35 mouse cellular contexts compared by ENCODE assay signal in genomic region chr10:79645711-79646110, GRCm38 (mm10). TPM values are rescaled to one million over a fixed set of nuclear protein-coding genes. Genes with fewer than 3 reads are reported as not detected.
DNase-seq lines count a peak whose midpoint lies in the region; ATAC-seq lines count a peak whose summit lies in the region.
"Had no signal": no experiment of that assay in that cellular context is flagged by ENCODE, and none has a peak within 500 bp of the region (broad histone marks: within the 10 kb centered on the region; RNA-seq: fewer than 3 reads in every experiment).

Gene Odf3l2 (minus strand): TSS chr10:79645738.

- intact Hi-C loops in gastrocnemius, postnatal 14 days (cut with DNase I; ENCODE audit: low total_unique reads), result loop anchor here (5.0 kb wide), 1 partner anchor 48 kb away; no protein-coding TSS in a partner anchor

- WGBS in embryonic facial prominence, embryonic 13.5 days, result 60% methylated on average over 8 of the region's 8 CpGs
- WGBS in embryonic facial prominence, embryonic 10.5 days, result 67% methylated on average over 8 of the region's 8 CpGs

- ATAC-seq in embryonic facial prominence, embryonic 13.5 days (ENCODE audit: insufficient number of reproducible peaks, insufficient read depth, low FRiP score, low TSS enrichment, low read depth), result no peak
- ATAC-seq: inflammation-experienced regulatory T-cells, adult 6 months; liver, embryonic 12.5 days; liver, postnatal 0 days; midbrain, embryonic 13.5 days had no signal

- H3K36me3 ChIP-seq in embryonic facial prominence, embryonic 13.5 days, result no peaks in the 10 kb centered on the region
- no peaks in the 10 kb centered on the region for H3K36me3 ChIP-seq in embryonic facial prominence, embryonic 10.5 days (replicated peaks)
- H3K36me3 ChIP-seq: embryonic facial prominence, embryonic 15.5 days; forebrain, embryonic 12.5 days; G1E; liver, embryonic 12.5 days; midbrain, embryonic 13.5 days; neural tube, embryonic 13.5 days had no signal

- no peak within 1 kb of the TSS for H3K4me3 ChIP-seq in embryonic facial prominence, embryonic 13.5 days
- H3K4me3 ChIP-seq in embryonic facial prominence, embryonic 10.5 days, result no peak within 1 kb of the TSS
- H3K4me3 ChIP-seq: embryonic facial prominence, embryonic 15.5 days; forebrain, embryonic 12.5 days; liver, embryonic 12.5 days; midbrain, embryonic 13.5 days; neural tube, embryonic 13.5 days had no signal

- H3K27me3 ChIP-seq in embryonic facial prominence, embryonic 13.5 days, result no peaks in the 10 kb centered on the region
- H3K27me3 ChIP-seq in embryonic facial prominence, embryonic 10.5 days (replicated peaks; ENCODE audit: low read depth, poor library complexity, severe bottlenecking), result 0 out of 2 replicates have a peak, but pooled peaks cover under 1% of the 10 kb centered on the region
- H3K27me3 ChIP-seq: embryonic facial prominence, embryonic 15.5 days; forebrain, embryonic 12.5 days; midbrain, embryonic 13.5 days; neural tube, embryonic 13.5 days had no signal

- no peaks in the 10 kb centered on the region for H3K4me1 ChIP-seq in embryonic facial prominence, embryonic 13.5 days
- no peaks in the 10 kb centered on the region for H3K4me1 ChIP-seq in embryonic facial prominence, embryonic 10.5 days
- H3K4me1 ChIP-seq: embryonic facial prominence, embryonic 15.5 days; forebrain, embryonic 12.5 days; liver, embryonic 12.5 days; midbrain, embryonic 13.5 days; neural tube, embryonic 13.5 days had no signal

- no peaks in the 10 kb centered on the region for H3K9me3 ChIP-seq in embryonic facial prominence, embryonic 13.5 days
- H3K9me3 ChIP-seq in embryonic facial prominence, embryonic 10.5 days, result no peaks in the 10 kb centered on the region
- H3K9me3 ChIP-seq: embryonic facial prominence, embryonic 15.5 days; forebrain, embryonic 12.5 days; G1E; liver, embryonic 12.5 days; midbrain, embryonic 13.5 days; neural tube, embryonic 13.5 days had no signal

- no peak within 1 kb of the TSS for H3K27ac ChIP-seq in embryonic facial prominence, embryonic 13.5 days
- H3K27ac ChIP-seq in embryonic facial prominence, embryonic 10.5 days (replicated peaks), result no peak within 1 kb of the TSS
- H3K27ac ChIP-seq: embryonic facial prominence, embryonic 15.5 days; forebrain, embryonic 12.5 days; hindbrain, embryonic 14.5 days; liver, embryonic 12.5 days; midbrain, embryonic 13.5 days; neural tube, embryonic 13.5 days had no signal

- H3K9ac ChIP-seq in embryonic facial prominence, embryonic 13.5 days, result peak within 1 kb of the TSS; percentile 32
- H3K9ac ChIP-seq: embryonic facial prominence, embryonic 15.5 days; forebrain, embryonic 12.5 days; hindbrain, embryonic 14.5 days; liver, embryonic 12.5 days; liver, postnatal 0 days; midbrain, embryonic 13.5 days; neural tube, embryonic 13.5 days had no signal

- no peak within 1 kb of the TSS for H3K4me2 ChIP-seq in embryonic facial prominence, embryonic 13.5 days
- H3K4me2 ChIP-seq: embryonic facial prominence, embryonic 15.5 days; forebrain, embryonic 12.5 days; heart, embryonic 11.5 days; hindbrain, embryonic 14.5 days; liver, embryonic 12.5 days; midbrain, embryonic 13.5 days; neural tube, embryonic 13.5 days had no signal

- DNase-seq in embryonic facial prominence, embryonic 10.5 days (ENCODE audit: low spot score), result no peak
- peak; percentile 48 for DNase-seq in layer of hippocampus, adult 9-11 months
- DNase-seq in layer of hippocampus, postnatal 36 days, result no peak
- peak; percentile 69 for DNase-seq in gastrocnemius, postnatal 14 days
- peak; percentile 91 for DNase-seq in skeletal muscle tissue, adult 2 months (ENCODE audit: low read depth, low spot score)
- no peak for DNase-seq in cerebellum, adult 9-10 months
- no peak for DNase-seq in left cerebral cortex, adult 9 months (ENCODE audit: low spot score in 2 of 2)
- DNase-seq: adrenal gland, postnatal 10 days; cerebellum, adult 11 months; cerebellum, adult 9-11 months; embryo, embryonic 11 days; heart, adult 18-20 months; heart, postnatal 36 days; kidney, adult 8-10 months; kidney, postnatal 14 days; liver, postnatal 0 days; lung, postnatal 36 days; right cerebral cortex, postnatal 4 days; thymus, adult 2 months; thymus, postnatal 36 days had no signal

RNA-seq across cellular contexts. Expression of gene Odf3l2, which starts in this region (rescaled TPM):
- not detected in 2 replicates for polyA plus RNA-seq in embryonic facial prominence, embryonic 13.5 days (2015; fragmentation: Nextera tagmentation; extraction: Ambion mirVana)
- not detected in 2 replicates for polyA plus RNA-seq in embryonic facial prominence, embryonic 10.5 days (2016; fragmentation: Nextera tagmentation; extraction: Ambion mirVana)
- total RNA-seq in layer of hippocampus, postnatal 36 days (2021), result under 1 TPM in 1 of 2 experiments, not detected in 1; 0.61 TPM
- total RNA-seq in gastrocnemius, postnatal 14 days (2021), result 10 to 100 TPM in 1 of 2 experiments, 1 to 10 TPM in 1; 1.1 to 12.4 TPM
- total RNA-seq: adrenal gland, postnatal 10 days; heart, adult 18-20 months; heart, postnatal 36 days; megakaryocyte, adult 5-6 weeks had no signal
- polyA plus RNA-seq: C2C12; embryonic facial prominence, embryonic 15.5 days; forebrain, embryonic 12.5 days; G1E; heart, embryonic 11.5 days; heart, embryonic 16.5 days; inflammation-experienced regulatory T-cells, adult 6 months; limb, embryonic 11.5 days; liver, embryonic 12.5 days; liver, postnatal 0 days; lung, embryonic 16.5 days; midbrain, embryonic 13.5 days; neural tube, embryonic 13.5 days had no signal

Comparison
In these comparisons a context has a peak if more than half of its experiments do, and no peak if none do; other contexts are left out.
1. DNase-seq: peak in layer of hippocampus, adult 9-11 months (single experiment), gastrocnemius, postnatal 14 days (single experiment) and skeletal muscle tissue, adult 2 months (single experiment); none in embryonic facial prominence, embryonic 10.5 days (single experiment), layer of hippocampus, postnatal 36 days (0 of 2), cerebellum, adult 9-10 months (single experiment) and left cerebral cortex, adult 9 months (0 of 2).